Mouse (Mus musculus) bone marrow, adult 2 months (tissue): ENCODE measurements around the gene Gpsm1. TPM values are rescaled to one million over a fixed set of nuclear protein-coding genes. Genes with fewer than 3 reads are reported as not detected.
A peak's percentile ranks its signal among the peaks of the same experiment; 100 is the strongest.

Experiments used
- H3K27ac ChIP-seq: fragments of 200-500 bp; 2 replicates; pipeline ENCODE4 v1.5.1; 2012; ENCODE audit warnings: low read depth, mild to moderate bottlenecking, control low read depth, inconsistent platforms, low read length; ENCODE audit not compliant: control insufficient read depth, poor library complexity, insufficient read depth
- H3K4me1 ChIP-seq: fragments of 200-500 bp; 2 replicates; pipeline ENCODE4 v1.6.1; 2011; ENCODE audit warnings: low read length; ENCODE audit not compliant: control insufficient read depth, insufficient read depth
- H3K4me3 ChIP-seq: fragments of 200-500 bp; replicated peaks from 2 replicates; pipeline ENCODE3; 2011; ENCODE audit warnings: mild to moderate bottlenecking, low read depth, low read length, control low read depth; ENCODE audit not compliant: control insufficient read depth
- CTCF ChIP-seq: fragments of 200-500 bp; IDR thresholded peaks from 2 replicates; pipeline ENCODE4 v1.5.1; 2011; ENCODE audit warnings: low read length, control low read depth; ENCODE audit not compliant: control insufficient read depth, insufficient read depth
- POLR2A ChIP-seq: fragments of 200-500 bp; IDR thresholded peaks from 2 replicates; pipeline ENCODE4 v1.6.1; 2011; ENCODE audit warnings: low read depth, mild to moderate bottlenecking, control low read depth, low read length, borderline replicate concordance; ENCODE audit not compliant: control insufficient read depth
- WGBS: fragments of 180-500 bp; shearing (Covaris S2); methylation state at CpG from one replicate; pipeline ENCODE4 v1.1.7; 2018; 5-methylcytosine and 5-hydroxymethylcytosine counted together
- polyA plus RNA-seq: library from polyadenylated mRNA; stranded (reverse); fragments of >200 nt; gene quantifications from 2 replicates; pipeline ENCODE4 v1.2.4, GENCODE M21; 2011; ENCODE audit warnings: low replicate concordance; ENCODE audit not compliant: missing spikeins, insufficient read depth, insufficient read length

Gpsm1 gene
- polyA plus RNA-seq, 1 experiment, result 10.0 TPM

- Histone ChIP-seq H3K27ac (peak overlapping the region; percentile 38; the same call in 1 of the 2 replicates), H3K4me3 (peak overlapping the region; percentile 66), H3K4me1 (peaks cover 9% of the 10 kb centered on the region)
- TF ChIP-seq CTCF (no peak), POLR2A (no peak)
- 6% methylated on average over 11 of the region's 11 CpGs for WGBS
Observed at GRCm38 (mm10) chr2:26315925-26316311, 603 bp downstream of the Gpsm1 start.

GRCm38 (mm10) chr2:26316576-26317246 lies 1.4 kb downstream of the Gpsm1 start:
- TF ChIP-seq CTCF (no peak), POLR2A (no peak)
- 50% methylated on average over 9 of the region's 9 CpGs for WGBS
- Histone ChIP-seq H3K27ac (no peak overlapping the region), H3K4me1 (peaks cover 6% of the 10 kb centered on the region), H3K4me3 (no peak overlapping the region)

GRCm38 (mm10) chr2:26317371-26317770 lies 2.1 kb downstream of the Gpsm1 start:
- WGBS, result 64% methylated on average over 3 of the region's 3 CpGs
- no peak overlapping the region for H3K4me3 ChIP-seq
- H3K4me1 ChIP-seq, result peaks cover 4% of the 10 kb centered on the region
- no peak overlapping the region for H3K27ac ChIP-seq
- no peak for TF ChIP-seq CTCF
- TF ChIP-seq POLR2A, result no peak

- no peak for TF ChIP-seq POLR2A
- no peak for TF ChIP-seq CTCF
- H3K27ac ChIP-seq, result no peak overlapping the region
- no peak overlapping the region for H3K4me3 ChIP-seq
- WGBS, result 80% methylated on average over 3 of the region's 3 CpGs
- H3K4me1 ChIP-seq, result peaks cover 4% of the 10 kb centered on the region
Observed at GRCm38 (mm10) chr2:26317991-26318672, 2.8 kb downstream of the Gpsm1 start.

GRCm38 (mm10) chr2:26319109-26319508 lies 3.8 kb downstream of the Gpsm1 start:
- TF ChIP-seq POLR2A (no peak), CTCF (no peak)

GRCm38 (mm10) chr2:26319519-26320244 lies 4.4 kb downstream of the Gpsm1 start:
- 81% methylated on average over 13 of the region's 13 CpGs for WGBS
- no peak overlapping the region for H3K4me3 ChIP-seq
- peaks cover 4% of the 10 kb centered on the region for H3K4me1 ChIP-seq
- no peak for TF ChIP-seq CTCF
- no peak for TF ChIP-seq POLR2A
- H3K27ac ChIP-seq, result no peak overlapping the region

More at GRCm38 (mm10) chr2:26319109-26319508, 3.8 kb downstream of the Gpsm1 start:
- 80% methylated on average over 9 of the region's 9 CpGs for WGBS
- Histone ChIP-seq H3K4me1 (peaks cover 4% of the 10 kb centered on the region), H3K4me3 (no peak overlapping the region), H3K27ac (no peak overlapping the region)

GRCm38 (mm10) chr2:26320245-26321185 lies 5.2 kb downstream of the Gpsm1 start:
- no peak overlapping the region for H3K27ac ChIP-seq
- no peak for TF ChIP-seq CTCF
- TF ChIP-seq POLR2A, result no peak
- H3K4me3 ChIP-seq, result no peak overlapping the region
- peaks cover 2% of the 10 kb centered on the region for H3K4me1 ChIP-seq
- 77% methylated on average over 14 of the region's 14 CpGs for WGBS
